Mouse (Mus musculus): ENCODE measurements around the gene Usp21.

The Usp21 gene

GRCm38 (mm10) chr1:171265971-171266744, 21.6 kb downstream of the Usp21 start:
- DNase-seq (ENCODE audit: low spot score), result no peak

- DNase-seq (ENCODE audit: low spot score), result no peak
Measured at GRCm38 (mm10) chr1:171263666-171264461, 23.9 kb downstream of the Usp21 start.

- DNase-seq (ENCODE audit: low spot score), result no peak
Measured at GRCm38 (mm10) chr1:171263185-171263611, 24.6 kb downstream of the Usp21 start.

GRCm38 (mm10) chr1:171262594-171263130, 25.1 kb downstream of the Usp21 start:
- DNase-seq (ENCODE audit: low spot score), result peak; percentile 75

- DNase-seq (ENCODE audit: low spot score), result no peak
Measured at GRCm38 (mm10) chr1:171260316-171260715, 27.5 kb downstream of the Usp21 start.

GRCm38 (mm10) chr1:171258921-171259320, 28.9 kb downstream of the Usp21 start:
- no peak for DNase-seq (ENCODE audit: low spot score)

GRCm38 (mm10) chr1:171257781-171258180, 30.0 kb downstream of the Usp21 start:
- DNase-seq (ENCODE audit: low spot score), result no peak

- no peak for DNase-seq (ENCODE audit: low spot score)
Measured at GRCm38 (mm10) chr1:171256937-171257548, 30.7 kb downstream of the Usp21 start.

- DNase-seq (ENCODE audit: low spot score), result no peak
Measured at GRCm38 (mm10) chr1:171256095-171256818, 31.5 kb downstream of the Usp21 start.

- DNase-seq (ENCODE audit: low spot score), result no peak
Measured at GRCm38 (mm10) chr1:171252415-171252814, 35.4 kb downstream of the Usp21 start.

- DNase-seq (ENCODE audit: low spot score), result no peak
Measured at GRCm38 (mm10) chr1:171251594-171252324, 36.0 kb downstream of the Usp21 start.

GRCm38 (mm10) chr1:171250680-171251593, 36.9 kb downstream of the Usp21 start, which contains the start of gene Ndufs2:
Gene Ndufs2, minus strand, starts transcription at chr1:171251388.
- no peak for DNase-seq (ENCODE audit: low spot score)

GRCm38 (mm10) chr1:171249913-171250600, 37.7 kb downstream of the Usp21 start, which contains the start of gene Adamts4:
Gene Adamts4, plus strand, starts transcription at chr1:171250421.
- no peak for DNase-seq (ENCODE audit: low spot score)

- DNase-seq (ENCODE audit: low spot score), result no peak
Measured at GRCm38 (mm10) chr1:171248386-171249226, 39.2 kb downstream of the Usp21 start.

GRCm38 (mm10) chr1:171247916-171248315, 39.9 kb downstream of the Usp21 start:
- DNase-seq (ENCODE audit: low spot score), result no peak

- no peak for DNase-seq (ENCODE audit: low spot score)
Measured at GRCm38 (mm10) chr1:171247453-171247841, 40.3 kb downstream of the Usp21 start.

GRCm38 (mm10) chr1:171246709-171247452, 40.9 kb downstream of the Usp21 start:
- peak; percentile 96 for DNase-seq (ENCODE audit: low spot score)
